Comparison of ENCODE assay signal across 8 mouse cellular contexts in genomic region chr19:55744576-55745191, GRCm38 (mm10). TPM values are rescaled to one million over a fixed set of nuclear protein-coding genes. Genes with fewer than 3 reads are reported as not detected.
DNase-seq lines count a peak whose midpoint lies in the region; ATAC-seq and TF ChIP-seq lines count a peak whose summit lies in the region.

No protein-coding gene starts in this region.

- peaks cover 11% of the 10 kb centered on the region; the same call in 1 of the 2 replicates for H3K4me1 ChIP-seq in lung, postnatal 0 days (ENCODE audit: insufficient read depth, low read depth, low read length)
- H3K4me1 ChIP-seq in embryonic fibroblast, embryonic 13.5 days (ENCODE audit: control insufficient read depth, insufficient read depth, low read length) = peaks cover 12% of the 10 kb centered on the region
- peaks cover 49% of the 10 kb centered on the region for H3K4me1 ChIP-seq in intestine, embryonic 16.5 days (ENCODE audit: control insufficient read depth, insufficient read depth, low read length)
- peaks cover 20% of the 10 kb centered on the region for H3K4me1 ChIP-seq in midbrain, embryonic 16.5 days (ENCODE audit: control insufficient read depth, insufficient read depth, low read length)

- DNase-seq in lung, postnatal 0 days (ENCODE audit: low spot score) = no peak
- no peak for DNase-seq in lung, adult 18-20 months
- DNase-seq in c-Kit-positive CD71-positive TER-119-positive erythroid progenitor cells, embryonic 14.5 days (ENCODE audit: low spot score) = no peak
- no peak for DNase-seq in ovary, postnatal 14 days (ENCODE audit: low spot score)
- DNase-seq in right cerebral cortex, postnatal 10 days (ENCODE audit: low spot score in 2 of 2) = no peak

- no peak for TF ChIP-seq CTCF in lung, postnatal 0 days (IDR thresholded peaks at IDR 0.05)
- no peak for TF ChIP-seq CTCF in embryonic fibroblast, embryonic 13.5 days (IDR thresholded peaks at IDR 0.05; ENCODE audit: borderline replicate concordance, insufficient read depth, low read length)

- peak overlapping the region; percentile 91 for H3K27ac ChIP-seq in lung, postnatal 0 days (ENCODE audit: low read length)
- peak overlapping the region; percentile 98 for H3K27ac ChIP-seq in embryonic fibroblast, embryonic 13.5 days (ENCODE audit: insufficient read depth, low read length)
- peak overlapping the region; percentile 99 for H3K27ac ChIP-seq in intestine, embryonic 16.5 days (ENCODE audit: low read length)
- H3K27ac ChIP-seq in midbrain, embryonic 16.5 days (ENCODE audit: low read length) = peak overlapping the region; percentile 98

- H3K4me2 ChIP-seq in lung, postnatal 0 days (replicated peaks; ENCODE audit: low read depth, low read length) = peak overlapping the region; percentile 92
- H3K4me2 ChIP-seq in intestine, embryonic 16.5 days (ENCODE audit: low read depth, low read length) = peak overlapping the region; percentile 87
- peak overlapping the region; percentile 65 for H3K4me2 ChIP-seq in midbrain, embryonic 16.5 days (ENCODE audit: low read length)

- no peaks in the 10 kb centered on the region for H3K36me3 ChIP-seq in lung, postnatal 0 days (ENCODE audit: insufficient read depth, low read length)
- H3K36me3 ChIP-seq in intestine, embryonic 16.5 days (ENCODE audit: control insufficient read depth, insufficient read depth, low read length) = no peaks in the 10 kb centered on the region
- H3K36me3 ChIP-seq in midbrain, embryonic 16.5 days (ENCODE audit: control insufficient read depth, insufficient read depth, low read length) = no peaks in the 10 kb centered on the region

- H3K27me3 ChIP-seq in lung, postnatal 0 days (replicated peaks; ENCODE audit: insufficient read depth, low read length) = no peaks in the 10 kb centered on the region
- no peaks in the 10 kb centered on the region for H3K27me3 ChIP-seq in intestine, embryonic 16.5 days (replicated peaks; ENCODE audit: control insufficient read depth, insufficient read depth, low read length)
- H3K27me3 ChIP-seq in midbrain, embryonic 16.5 days (ENCODE audit: control insufficient read depth, insufficient read depth, low read depth, low read length) = no peaks in the 10 kb centered on the region

- 0 out of 2 replicates have a peak, but pooled peaks have one; percentile 26 for TF ChIP-seq POLR2A in embryonic fibroblast, embryonic 13.5 days (IDR thresholded peaks at IDR 0.05; ENCODE audit: low read depth, low read length)

- ATAC-seq in lung, postnatal 0 days = no peak
- ATAC-seq in intestine, embryonic 16.5 days = no peak
- ATAC-seq in midbrain, embryonic 16.5 days = no peak

- 10% methylated on average over 21 of the region's 21 CpGs for WGBS in lung, postnatal 0 days
- WGBS in intestine, embryonic 16.5 days = 4% methylated on average over 21 of the region's 21 CpGs
- 1% methylated on average over 21 of the region's 21 CpGs for WGBS in midbrain, embryonic 16.5 days

- TF ChIP-seq EP300 in lung, postnatal 0 days (IDR thresholded peaks at IDR 0.05) = no peak

- H3K9me3 ChIP-seq in lung, postnatal 0 days (ENCODE audit: low read length) = no peaks in the 10 kb centered on the region
- no peaks in the 10 kb centered on the region for H3K9me3 ChIP-seq in intestine, embryonic 16.5 days (ENCODE audit: control insufficient read depth, low read length)
- no peaks in the 10 kb centered on the region for H3K9me3 ChIP-seq in midbrain, embryonic 16.5 days (replicated peaks; ENCODE audit: control insufficient read depth, low read length, poor library complexity, severe bottlenecking)

- peak overlapping the region; percentile 95 for H3K9ac ChIP-seq in lung, postnatal 0 days (replicated peaks; ENCODE audit: low read depth)
- peak overlapping the region; percentile 99 for H3K9ac ChIP-seq in intestine, embryonic 16.5 days (ENCODE audit: low read depth, low read length)
- H3K9ac ChIP-seq in midbrain, embryonic 16.5 days (ENCODE audit: low read depth, low read length) = peak overlapping the region; percentile 93

- peak overlapping the region; percentile 79 for H3K4me3 ChIP-seq in lung, postnatal 0 days (ENCODE audit: low read depth, low read length)
- H3K4me3 ChIP-seq in embryonic fibroblast, embryonic 13.5 days (ENCODE audit: insufficient read depth, low read length) = peak overlapping the region; percentile 91
- H3K4me3 ChIP-seq in intestine, embryonic 16.5 days (ENCODE audit: low read length) = peak overlapping the region; percentile 94
- H3K4me3 ChIP-seq in midbrain, embryonic 16.5 days (ENCODE audit: low read depth, low read length) = peak overlapping the region; percentile 62

RNA-seq across cellular contexts. Expression of gene Tcf7l2, which starts 3.1 kb away (rescaled TPM):
- 43.9 and 44.4 TPM in 2 replicates for polyA plus RNA-seq in lung, postnatal 0 days (2015; fragmentation: Nextera tagmentation; extraction: Ambion mirVana)
- 29.8 and 41.1 TPM in 2 replicates for polyA plus RNA-seq in embryonic fibroblast, embryonic 13.5 days (2011; ENCODE audit: insufficient read length, low read depth, missing spikeins)
- polyA plus RNA-seq in intestine, embryonic 16.5 days (2015; fragmentation: Nextera tagmentation; extraction: Ambion mirVana) = 57.1 and 58.4 TPM in 2 replicates
- 824 and 1,080 TPM in 2 replicates for polyA plus RNA-seq in midbrain, embryonic 16.5 days (2015; fragmentation: Nextera tagmentation; extraction: Ambion mirVana)

Comparison
In these comparisons a context has a peak if more than half of its experiments do, and no peak if none do; other contexts are left out.
1. RNA of gene Tcf7l2, which starts 3.1 kb away (polyA plus RNA-seq): 824 to 1,080 TPM in midbrain, embryonic 16.5 days; 57.1 to 58.4 TPM in intestine, embryonic 16.5 days, 43.9 to 44.4 TPM in lung, postnatal 0 days and 29.8 to 41.1 TPM in embryonic fibroblast, embryonic 13.5 days; every median in the first group is over 10 times any median in the second.
2. Peak in every context shown above with its lines, with median percentiles within 50 percentile points of each other: H3K27ac ChIP-seq, H3K4me2 ChIP-seq, H3K4me3 ChIP-seq and H3K9ac ChIP-seq.